Mouse (Mus musculus) cerebellum, postnatal 36 days (tissue): ENCODE measurements around the gene Sept5.
A peak's percentile ranks its signal among the peaks of the same experiment; 100 is the strongest.

ENCODE experiments used
- DNase-seq, 2 experiments: peaks; one replicate each; pipeline ENCODE4 v3.0.0; 2021 to 2022; ENCODE audit warnings: mixed read lengths in 2 of 2

Sept5 gene

GRCm38 (mm10) chr16:18582426-18583148 is 47.2 kb downstream of the Sept5 start:
- no peak for DNase-seq

- no peak for DNase-seq
These were observed 48.0 kb downstream of the Sept5 start for GRCm38 (mm10) chr16:18581623-18582205.

- no peak for DNase-seq
These were observed 48.6 kb downstream of the Sept5 start for GRCm38 (mm10) chr16:18581050-18581622.

- no peak for DNase-seq
These were observed 49.4 kb downstream of the Sept5 start for GRCm38 (mm10) chr16:18580389-18580788.

- no peak for DNase-seq
These were observed 52.1 kb downstream of the Sept5 start for GRCm38 (mm10) chr16:18577599-18578160.

GRCm38 (mm10) chr16:18577071-18577470 is 52.7 kb downstream of the Sept5 start:
- no peak for DNase-seq

GRCm38 (mm10) chr16:18574196-18574595 is 55.6 kb downstream of the Sept5 start:
- peak in 1 of 2 experiments; percentile 5 for DNase-seq
